Mouse (Mus musculus) megakaryocyte, adult 5-6 weeks (primary cell): Measurements from ENCODE around the gene Bckdhb. TPM values are rescaled to one million over a fixed set of nuclear protein-coding genes. Genes with fewer than 3 reads are reported as not detected.

ENCODE experiments used
- ATAC-seq: 2 replicates; pipeline ENCODE4 v1.8.0; 2016; ENCODE audit warnings: mild to moderate bottlenecking, inconsistent platforms; ENCODE audit not compliant: poor library complexity, severe bottlenecking
- total RNA-seq, 2 experiments: library from RNA; stranded (forward) in 1 of 2; stranded (reverse) in 1 of 2; fragments of 153-499, 151-499 nt in 1 of 2; fragments of 221-1000, 200-1000 nt in 1 of 2; gene quantifications; 2 replicates each; pipeline versions ENCODE4 v1.2.3 to v1.2.4; 2015 to 2017

Bckdhb gene
- total RNA-seq, 2 experiments from 2014 or later, result 4.8 to 8.8 TPM

- ATAC-seq, result no peak
Measured at GRCm38 (mm10) chr9:84094111-84094510, 169.2 kb downstream of the Bckdhb start.

- no peak for ATAC-seq
Measured at GRCm38 (mm10) chr9:84096484-84097015, 171.6 kb downstream of the Bckdhb start.

- ATAC-seq, result no peak
Measured at GRCm38 (mm10) chr9:84103344-84103743, 178.4 kb downstream of the Bckdhb start.

GRCm38 (mm10) chr9:84106438-84106837 lies 181.5 kb downstream of the Bckdhb start:
- ATAC-seq, result no peak

- no peak for ATAC-seq
Measured at GRCm38 (mm10) chr9:84107045-84107813, 182.3 kb downstream of the Bckdhb start.

GRCm38 (mm10) chr9:84108534-84108933 lies 183.6 kb downstream of the Bckdhb start:
- no peak for ATAC-seq

- no peak for ATAC-seq
Measured at GRCm38 (mm10) chr9:84109777-84110478, 185.0 kb downstream of the Bckdhb start.

GRCm38 (mm10) chr9:84110616-84111015 lies 185.7 kb downstream of the Bckdhb start:
- no peak for ATAC-seq

- ATAC-seq, result no peak
Measured at GRCm38 (mm10) chr9:84112319-84112718, 187.4 kb downstream of the Bckdhb start.

- ATAC-seq, result peak; percentile 52
Measured at GRCm38 (mm10) chr9:84112842-84113568, 188.1 kb downstream of the Bckdhb start.

- ATAC-seq, result no peak
Measured at GRCm38 (mm10) chr9:84114254-84114653, 189.3 kb downstream of the Bckdhb start.

- no peak for ATAC-seq
Measured at GRCm38 (mm10) chr9:84117337-84117736, 192.4 kb downstream of the Bckdhb start.

- no peak for ATAC-seq
Measured at GRCm38 (mm10) chr9:84124996-84125395, 200.1 kb downstream of the Bckdhb start.

- no peak for ATAC-seq
Measured at GRCm38 (mm10) chr9:84130338-84130737, 205.4 kb downstream of the Bckdhb start.

GRCm38 (mm10) chr9:84135062-84135461 lies 210.1 kb downstream of the Bckdhb start:
- ATAC-seq, result no peak

- no peak for ATAC-seq
Measured at GRCm38 (mm10) chr9:84137192-84137591, 212.2 kb downstream of the Bckdhb start.

GRCm38 (mm10) chr9:84148124-84148523 lies 223.2 kb downstream of the Bckdhb start:
- no peak for ATAC-seq
